Mouse (Mus musculus): ENCODE results near the gene Smim5. TPM values are rescaled to one million over a fixed set of nuclear protein-coding genes. Genes with fewer than 3 reads are reported as not detected.

Gene Smim5
- polyA plus RNA-seq, 1 experiment from 2014 or later, result 82.9 TPM

GRCm38 (mm10) chr11:115911134-115911561 is 11.4 kb downstream of the Smim5 start:
- peaks cover 25% of the 10 kb centered on the region for H3K36me3 ChIP-seq (ENCODE audit: control insufficient read depth, insufficient read depth)
- H3K4me2 ChIP-seq (ENCODE audit: low read depth, low read length), result no peak overlapping the region
- H3K27me3 ChIP-seq (ENCODE audit: control insufficient read depth, insufficient read depth, low read length), result no peaks in the 10 kb centered on the region
- H3K9me3 ChIP-seq (replicated peaks; ENCODE audit: control insufficient read depth, low read length), result no peaks in the 10 kb centered on the region
- H3K4me1 ChIP-seq (ENCODE audit: control insufficient read depth, insufficient read depth, low read length), result peaks cover 12% of the 10 kb centered on the region
- H3K27ac ChIP-seq (ENCODE audit: low read length), result peak overlapping the region; percentile 75
- WGBS, result 54% methylated on average over 5 of the region's 5 CpGs
- ATAC-seq (replicated peaks; ENCODE audit: extremely low read depth, insufficient read depth, low FRiP score), result peak; percentile 49; the same call in 1 of the 2 replicates
- 0 out of 2 replicates have a peak overlapping the region, but pooled peaks have one; percentile 21 for H3K9ac ChIP-seq (ENCODE audit: low read length)
- H3K4me3 ChIP-seq (ENCODE audit: low read length), result no peak overlapping the region

- Histone ChIP-seq H3K36me3 (ENCODE audit: control insufficient read depth, insufficient read depth) (peaks cover 21% of the 10 kb centered on the region), H3K9ac (ENCODE audit: low read length) (peak within 1 kb of the TSS; percentile 21; the same call in 1 of the 2 replicates), H3K4me1 (ENCODE audit: control insufficient read depth, insufficient read depth, low read length) (peaks cover 12% of the 10 kb centered on the region)
Measured at GRCm38 (mm10) chr11:115911632-115912376, 12.0 kb downstream of the Smim5 start, which contains the start of gene Smim6. Smim6 (plus strand) TSS chr11:115912017.

GRCm38 (mm10) chr11:115916579-115916978 is 16.8 kb downstream of the Smim5 start:
- WGBS, result 86% methylated on average over 4 of the region's 4 CpGs
- Histone ChIP-seq H3K4me2 (ENCODE audit: low read depth, low read length) (no peak overlapping the region), H3K9ac (ENCODE audit: low read length) (no peak overlapping the region), H3K27me3 (ENCODE audit: control insufficient read depth, insufficient read depth, low read length) (no peaks in the 10 kb centered on the region), H3K4me3 (ENCODE audit: low read length) (no peak overlapping the region), H3K27ac (ENCODE audit: low read length) (no peak overlapping the region), H3K36me3 (ENCODE audit: control insufficient read depth, insufficient read depth) (peaks cover 7% of the 10 kb centered on the region; the same call in 1 of the 2 replicates), H3K4me1 (ENCODE audit: control insufficient read depth, insufficient read depth, low read length) (peaks cover 5% of the 10 kb centered on the region), H3K9me3 (replicated peaks; ENCODE audit: control insufficient read depth, low read length) (no peaks in the 10 kb centered on the region)
- ATAC-seq (replicated peaks; ENCODE audit: extremely low read depth, insufficient read depth, low FRiP score), result no peak

More at GRCm38 (mm10) chr11:115911632-115912376, 12.0 kb downstream of the Smim5 start, which contains the start of gene Smim6:
- Histone ChIP-seq H3K4me2 (ENCODE audit: low read depth, low read length) (no peak within 1 kb of the TSS), H3K9me3 (replicated peaks; ENCODE audit: control insufficient read depth, low read length) (no peaks in the 10 kb centered on the region), H3K4me3 (ENCODE audit: low read length) (no peak within 1 kb of the TSS), H3K27me3 (ENCODE audit: control insufficient read depth, insufficient read depth, low read length) (no peaks in the 10 kb centered on the region), H3K27ac (ENCODE audit: low read length) (peak within 1 kb of the TSS; percentile 75)
- WGBS, result 75% methylated on average over 11 of the region's 11 CpGs
- 0 out of 2 replicates have a peak, but pooled peaks have one; percentile 9 for ATAC-seq (replicated peaks; ENCODE audit: extremely low read depth, insufficient read depth, low FRiP score)

GRCm38 (mm10) chr11:115918637-115919036 is 18.9 kb downstream of the Smim5 start:
- WGBS, result 89% methylated on average over 5 of the region's 5 CpGs
- Histone ChIP-seq H3K9ac (ENCODE audit: low read length) (no peak overlapping the region), H3K4me1 (ENCODE audit: control insufficient read depth, insufficient read depth, low read length) (no peaks in the 10 kb centered on the region), H3K4me3 (ENCODE audit: low read length) (no peak overlapping the region), H3K9me3 (replicated peaks; ENCODE audit: control insufficient read depth, low read length) (no peaks in the 10 kb centered on the region), H3K27ac (ENCODE audit: low read length) (no peak overlapping the region), H3K27me3 (ENCODE audit: control insufficient read depth, insufficient read depth, low read length) (no peaks in the 10 kb centered on the region), H3K4me2 (ENCODE audit: low read depth, low read length) (no peak overlapping the region), H3K36me3 (ENCODE audit: control insufficient read depth, insufficient read depth) (peaks cover 11% of the 10 kb centered on the region; the same call in 1 of the 2 replicates)
- ATAC-seq (replicated peaks; ENCODE audit: extremely low read depth, insufficient read depth, low FRiP score), result no peak

GRCm38 (mm10) chr11:115919073-115919472 is 19.3 kb downstream of the Smim5 start:
- Histone ChIP-seq H3K9ac (ENCODE audit: low read length) (no peak overlapping the region), H3K9me3 (replicated peaks; ENCODE audit: control insufficient read depth, low read length) (no peaks in the 10 kb centered on the region), H3K4me3 (ENCODE audit: low read length) (no peak overlapping the region), H3K4me1 (ENCODE audit: control insufficient read depth, insufficient read depth, low read length) (no peaks in the 10 kb centered on the region), H3K36me3 (ENCODE audit: control insufficient read depth, insufficient read depth) (peaks cover 11% of the 10 kb centered on the region; the same call in 1 of the 2 replicates), H3K4me2 (ENCODE audit: low read depth, low read length) (no peak overlapping the region), H3K27me3 (ENCODE audit: control insufficient read depth, insufficient read depth, low read length) (no peaks in the 10 kb centered on the region), H3K27ac (ENCODE audit: low read length) (no peak overlapping the region)
- no peak for ATAC-seq (replicated peaks; ENCODE audit: extremely low read depth, insufficient read depth, low FRiP score)
- WGBS, result 84% methylated on average over 5 of the region's 5 CpGs

DNA sequence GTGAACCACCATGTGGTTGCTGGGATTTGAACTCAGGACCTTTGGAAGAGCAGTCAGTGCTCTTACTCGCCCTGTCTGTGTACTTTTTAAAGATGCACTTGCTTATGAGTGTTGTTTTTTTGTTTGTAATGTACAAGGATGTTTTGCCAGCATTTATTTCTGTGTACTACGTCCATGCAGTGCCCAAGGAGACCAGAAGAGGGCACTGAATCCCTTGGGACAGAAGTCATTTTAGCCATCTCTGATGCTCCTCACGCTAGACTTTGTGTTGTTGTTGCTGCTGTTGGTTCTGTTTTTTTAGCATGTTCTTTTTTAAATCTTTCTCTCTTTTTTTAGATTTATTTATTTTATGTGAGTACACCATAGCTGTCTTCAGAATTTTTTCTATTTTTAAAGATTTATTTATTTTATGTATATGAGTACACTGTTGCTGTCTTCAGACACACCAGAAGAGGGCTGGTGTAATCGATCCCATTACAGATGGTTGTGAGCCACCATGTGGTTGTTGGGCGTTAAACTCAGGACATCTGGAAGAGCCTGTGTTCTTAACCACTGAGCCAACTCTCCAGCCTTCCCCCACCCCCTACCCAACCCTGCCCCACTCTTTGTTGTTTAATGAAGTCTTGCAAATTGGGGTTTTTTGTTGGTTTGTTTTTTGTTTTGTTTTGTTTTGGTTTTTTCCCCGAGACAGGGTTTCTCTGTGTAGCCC is 20.5 kb downstream of the Smim5 start:
- 48% methylated on average over 6 of the region's 6 CpGs for WGBS
- Histone ChIP-seq H3K27ac (ENCODE audit: low read length) (no peak overlapping the region), H3K4me1 (ENCODE audit: control insufficient read depth, insufficient read depth, low read length) (no peaks in the 10 kb centered on the region), H3K4me3 (ENCODE audit: low read length) (no peak overlapping the region), H3K4me2 (ENCODE audit: low read depth, low read length) (no peak overlapping the region), H3K36me3 (ENCODE audit: control insufficient read depth, insufficient read depth) (peaks cover 11% of the 10 kb centered on the region; the same call in 1 of the 2 replicates), H3K9me3 (replicated peaks; ENCODE audit: control insufficient read depth, low read length) (no peaks in the 10 kb centered on the region), H3K9ac (ENCODE audit: low read length) (no peak overlapping the region), H3K27me3 (ENCODE audit: control insufficient read depth, insufficient read depth, low read length) (no peaks in the 10 kb centered on the region)
- ATAC-seq (replicated peaks; ENCODE audit: extremely low read depth, insufficient read depth, low FRiP score), result no peak

GRCm38 (mm10) chr11:115921986-115922385 is 22.2 kb downstream of the Smim5 start:
- WGBS, result 100% methylated on average over 1 of the region's 1 CpGs
- Histone ChIP-seq H3K4me2 (ENCODE audit: low read depth, low read length) (no peak overlapping the region), H3K4me1 (ENCODE audit: control insufficient read depth, insufficient read depth, low read length) (no peaks in the 10 kb centered on the region), H3K27ac (ENCODE audit: low read length) (no peak overlapping the region), H3K27me3 (ENCODE audit: control insufficient read depth, insufficient read depth, low read length) (no peaks in the 10 kb centered on the region), H3K4me3 (ENCODE audit: low read length) (no peak overlapping the region), H3K36me3 (ENCODE audit: control insufficient read depth, insufficient read depth) (peaks cover 4% of the 10 kb centered on the region; the same call in 1 of the 2 replicates), H3K9me3 (replicated peaks; ENCODE audit: control insufficient read depth, low read length) (no peaks in the 10 kb centered on the region), H3K9ac (ENCODE audit: low read length) (no peak overlapping the region)
- no peak for ATAC-seq (replicated peaks; ENCODE audit: extremely low read depth, insufficient read depth, low FRiP score)

DNA sequence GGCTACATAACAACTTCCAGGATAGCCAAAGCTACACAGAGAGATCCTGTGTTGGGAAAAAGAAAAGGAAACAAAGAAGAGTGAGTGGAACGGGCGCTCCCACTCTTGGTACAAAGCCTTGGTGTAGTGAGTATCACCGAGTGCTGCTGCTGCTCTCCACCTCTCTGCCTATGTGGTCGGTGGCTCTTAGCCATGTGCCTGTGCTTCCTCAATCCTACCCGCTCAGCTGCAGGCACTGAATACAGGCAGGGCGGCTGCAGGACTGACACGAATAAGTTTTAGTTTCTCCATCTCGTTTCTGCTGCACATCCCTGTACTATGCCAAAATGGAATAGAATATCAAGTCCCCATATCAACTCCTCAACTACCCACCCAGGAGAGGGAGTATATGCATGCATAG is 29.3 kb downstream of the Smim5 start:
- peaks cover 12% of the 10 kb centered on the region for H3K4me1 ChIP-seq (ENCODE audit: control insufficient read depth, insufficient read depth, low read length)
- WGBS, result 86% methylated on average over 8 of the region's 8 CpGs
- no peak for ATAC-seq (replicated peaks; ENCODE audit: extremely low read depth, insufficient read depth, low FRiP score)

GRCm38 (mm10) chr11:115929818-115930217 is 30.1 kb downstream of the Smim5 start:
- Histone ChIP-seq H3K27ac (ENCODE audit: low read length) (no peak overlapping the region), H3K4me2 (ENCODE audit: low read depth, low read length) (no peak overlapping the region), H3K4me1 (ENCODE audit: control insufficient read depth, insufficient read depth, low read length) (peaks cover 20% of the 10 kb centered on the region), H3K4me3 (ENCODE audit: low read length) (no peak overlapping the region), H3K9me3 (replicated peaks; ENCODE audit: control insufficient read depth, low read length) (no peaks in the 10 kb centered on the region), H3K36me3 (ENCODE audit: control insufficient read depth, insufficient read depth) (peaks cover 5% of the 10 kb centered on the region; the same call in 1 of the 2 replicates), H3K27me3 (ENCODE audit: control insufficient read depth, insufficient read depth, low read length) (no peaks in the 10 kb centered on the region), H3K9ac (ENCODE audit: low read length) (no peak overlapping the region)
- WGBS, result 67% methylated on average over 3 of the region's 3 CpGs
- ATAC-seq (replicated peaks; ENCODE audit: extremely low read depth, insufficient read depth, low FRiP score), result no peak

More for the DNA sequence above, 29.3 kb downstream of the Smim5 start:
- Histone ChIP-seq H3K9me3 (replicated peaks; ENCODE audit: control insufficient read depth, low read length) (no peaks in the 10 kb centered on the region), H3K27ac (ENCODE audit: low read length) (no peak overlapping the region), H3K4me2 (ENCODE audit: low read depth, low read length) (no peak overlapping the region), H3K9ac (ENCODE audit: low read length) (no peak overlapping the region), H3K27me3 (ENCODE audit: control insufficient read depth, insufficient read depth, low read length) (no peaks in the 10 kb centered on the region), H3K4me3 (ENCODE audit: low read length) (no peak overlapping the region), H3K36me3 (ENCODE audit: control insufficient read depth, insufficient read depth) (peaks cover 5% of the 10 kb centered on the region; the same call in 1 of the 2 replicates)

All from heart, embryonic 16.5 days (tissue).